Mouse (Mus musculus): ENCODE measurements around the gene Hspb1.

Gene Hspb1

DNA sequence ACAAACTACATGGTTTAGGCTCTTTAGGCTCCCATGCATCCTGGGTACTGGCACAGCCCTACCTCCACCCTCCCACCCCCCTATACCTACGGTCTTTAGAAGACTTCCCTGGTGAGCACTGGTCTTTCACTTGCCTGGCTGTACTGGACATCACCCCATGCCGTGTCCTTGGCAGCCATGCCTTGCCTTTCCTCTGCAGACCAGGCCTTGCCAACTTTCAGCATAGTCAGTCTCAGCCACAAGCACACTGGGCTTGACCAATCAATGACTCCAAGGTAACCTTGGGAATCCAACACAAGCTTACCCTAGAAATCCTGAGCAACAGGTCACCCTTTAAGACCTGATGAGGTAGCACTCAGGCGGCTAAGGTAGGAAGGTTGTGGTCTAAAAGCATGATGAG, 28.9 kb downstream of the Hspb1 start:
- no peak for TF ChIP-seq GATA4 (IDR thresholded peaks at IDR 0.05; ENCODE audit: insufficient replicate concordance, low read length)

DNA sequence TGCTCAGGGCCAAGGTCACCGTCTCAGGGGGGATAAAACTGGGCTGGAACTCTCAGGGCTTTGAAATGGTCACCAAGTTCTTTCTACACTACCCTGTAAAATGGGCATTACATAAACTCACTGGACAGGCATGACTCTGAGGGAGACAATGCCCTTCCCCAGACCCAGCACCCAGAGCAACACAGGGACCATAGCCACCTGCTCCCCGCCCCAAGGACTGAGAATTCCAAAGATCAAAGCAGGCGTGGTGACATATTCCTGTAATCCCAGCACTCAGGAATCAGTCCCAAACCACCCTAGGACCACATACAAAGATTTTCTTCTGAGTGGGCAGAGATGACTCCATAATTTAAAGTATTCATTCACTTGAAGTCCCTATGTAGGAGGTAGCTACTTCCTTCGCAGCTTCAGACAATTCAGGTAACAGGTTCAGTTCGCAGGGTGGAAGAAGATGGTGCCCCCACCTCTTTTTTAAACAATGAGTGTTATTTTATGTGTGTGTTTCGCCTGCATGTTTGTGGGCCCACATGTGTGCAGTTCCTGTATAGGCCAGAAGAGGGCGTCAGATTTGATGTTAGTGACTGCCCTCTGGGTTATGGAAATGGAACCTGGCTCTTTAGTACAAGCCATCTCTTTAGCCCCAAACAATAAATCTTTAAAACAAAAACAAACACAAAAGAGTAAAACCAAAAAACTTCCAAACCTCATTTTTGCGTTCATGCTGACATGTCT, 29.8 kb downstream of the Hspb1 start:
- no peak for TF ChIP-seq GATA4 (IDR thresholded peaks at IDR 0.05; ENCODE audit: insufficient replicate concordance, low read length)

DNA sequence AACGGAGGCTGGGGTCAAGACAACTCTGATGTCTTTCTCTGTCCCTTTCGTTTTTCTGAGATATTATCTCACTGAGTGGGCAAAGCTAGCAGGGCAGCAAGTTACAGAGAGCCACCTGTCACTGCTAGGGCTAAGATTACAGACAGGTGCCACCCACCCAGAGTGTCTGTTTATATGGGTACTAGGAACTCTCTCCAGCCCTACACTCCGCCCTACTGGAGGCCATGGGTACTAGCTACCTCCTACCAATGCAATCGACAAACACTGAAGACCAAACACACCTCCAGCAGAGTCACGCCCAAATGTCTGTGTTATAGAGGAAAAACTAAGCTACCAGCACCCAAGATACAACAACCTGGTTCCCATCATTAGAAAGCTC, 30.3 kb downstream of the Hspb1 start:
- TF ChIP-seq GATA4 (IDR thresholded peaks at IDR 0.05; ENCODE audit: insufficient replicate concordance, low read length): no peak

DNA sequence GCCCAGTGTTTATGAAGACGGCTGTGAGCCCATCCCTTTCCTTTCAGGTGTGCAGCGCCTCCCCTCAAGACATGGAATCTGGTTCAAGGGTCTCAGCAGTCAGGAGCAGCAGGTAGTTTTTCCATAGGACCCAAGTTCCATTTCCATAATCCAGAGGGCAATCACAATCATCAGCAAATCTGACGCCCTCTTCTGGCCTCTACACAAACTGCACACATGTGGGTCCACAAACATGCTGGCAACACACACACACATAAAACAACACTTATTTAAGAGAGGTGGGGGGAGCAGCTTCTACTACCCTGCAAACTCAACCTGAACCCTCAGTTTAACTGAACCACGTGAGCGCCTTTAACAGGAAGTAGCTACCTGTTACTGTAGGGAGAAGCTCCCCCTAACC, 30.9 kb downstream of the Hspb1 start:
- no peak for TF ChIP-seq GATA4 (IDR thresholded peaks at IDR 0.05; ENCODE audit: insufficient replicate concordance, low read length)

DNA sequence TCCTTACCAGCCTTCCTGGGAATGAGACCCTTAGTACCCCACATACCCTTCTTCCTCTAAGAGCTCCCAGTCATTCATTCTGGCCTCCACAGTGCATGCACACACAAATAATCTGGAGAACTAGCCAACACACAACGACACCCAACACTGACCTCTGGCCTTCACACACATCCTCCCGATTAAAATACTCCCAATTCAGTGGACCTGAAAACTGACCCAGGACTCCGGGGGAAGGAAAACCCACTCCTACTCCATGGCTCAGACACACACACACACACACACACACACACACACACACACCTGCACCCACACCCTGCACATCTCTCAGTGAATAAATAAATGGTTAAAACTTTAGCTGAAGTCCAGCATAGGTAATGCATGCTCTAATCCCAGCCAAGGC, 32.2 kb downstream of the Hspb1 start:
- no peak for TF ChIP-seq GATA4 (IDR thresholded peaks at IDR 0.05; ENCODE audit: insufficient replicate concordance, low read length)

DNA sequence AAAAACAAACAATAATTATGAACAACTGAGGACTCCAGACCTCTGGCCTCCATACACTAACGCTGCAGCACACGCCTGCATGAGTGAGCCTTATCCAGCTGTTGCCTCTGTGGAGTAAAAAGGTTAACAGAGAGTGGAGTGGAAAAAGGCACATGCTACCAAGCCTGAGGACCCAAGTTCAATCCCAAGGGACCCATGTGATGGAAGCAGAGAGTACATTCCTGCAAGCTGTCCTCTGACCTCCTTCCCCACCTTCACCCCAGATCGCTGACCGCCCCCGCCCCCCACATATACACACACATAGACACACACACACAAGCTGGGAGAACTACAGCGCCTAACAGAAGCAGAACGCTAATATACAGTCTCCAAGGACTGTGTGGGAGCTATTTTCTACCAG, 36.2 kb downstream of the Hspb1 start:
- TF ChIP-seq GATA4 (IDR thresholded peaks at IDR 0.05; ENCODE audit: insufficient replicate concordance, low read length): no peak

DNA sequence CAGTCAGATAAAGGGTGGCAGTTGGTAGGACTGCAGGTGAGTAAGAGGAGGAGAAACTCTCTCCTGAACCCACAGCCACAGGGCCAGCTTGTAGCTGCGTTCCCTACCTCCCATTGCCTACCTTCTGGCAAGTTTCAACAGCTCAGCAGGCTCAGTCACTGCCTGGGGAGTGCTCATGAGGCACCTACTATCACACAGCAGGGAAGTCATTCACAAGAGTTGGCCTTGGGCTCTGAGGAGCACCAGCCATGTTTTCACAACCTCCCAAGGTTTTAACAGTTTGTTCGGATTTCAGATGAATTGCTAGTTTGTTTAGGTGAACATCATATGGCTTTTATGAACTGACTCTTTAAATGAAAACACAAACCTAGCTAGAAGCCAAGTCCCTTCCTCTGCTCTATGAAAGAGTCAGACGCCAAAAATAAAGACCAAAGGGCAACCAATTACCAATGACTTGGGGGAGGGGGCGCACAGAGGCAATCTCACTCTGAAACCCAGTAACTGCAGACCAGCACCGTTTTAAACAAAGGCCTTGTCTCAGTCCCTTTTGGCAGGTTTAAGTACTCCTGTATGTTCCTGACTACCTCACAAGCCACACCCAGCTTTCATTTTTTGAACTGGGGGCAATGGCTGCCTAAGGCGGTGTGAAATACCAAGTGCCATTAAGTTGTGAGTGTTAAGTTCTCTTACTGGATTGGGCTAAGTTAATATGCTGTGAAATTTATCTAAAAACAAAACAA, 42.1 kb downstream of the Hspb1 start:
- no peak for TF ChIP-seq GATA4 (IDR thresholded peaks at IDR 0.05; ENCODE audit: insufficient replicate concordance, low read length)

DNA sequence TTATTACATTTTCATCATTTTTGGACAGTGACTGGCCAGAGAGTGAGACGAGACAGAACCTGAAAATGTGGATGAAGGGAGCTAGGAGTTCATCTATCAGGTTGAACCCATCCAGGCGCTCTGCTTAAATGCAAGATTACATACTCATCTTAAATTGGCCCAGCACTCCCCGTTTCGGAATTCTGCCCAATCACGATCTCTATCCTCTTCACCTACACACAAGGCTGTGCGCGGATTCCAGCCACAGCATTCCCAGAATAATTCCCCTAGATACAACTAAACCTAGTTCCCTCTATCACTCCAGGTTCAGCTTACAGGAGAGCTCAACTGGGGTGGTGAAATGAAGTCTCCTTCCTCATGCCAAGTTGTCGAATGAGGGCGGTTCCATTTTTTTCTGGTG, 43.8 kb downstream of the Hspb1 start:
- no peak for TF ChIP-seq GATA4 (IDR thresholded peaks at IDR 0.05; ENCODE audit: insufficient replicate concordance, low read length)

DNA sequence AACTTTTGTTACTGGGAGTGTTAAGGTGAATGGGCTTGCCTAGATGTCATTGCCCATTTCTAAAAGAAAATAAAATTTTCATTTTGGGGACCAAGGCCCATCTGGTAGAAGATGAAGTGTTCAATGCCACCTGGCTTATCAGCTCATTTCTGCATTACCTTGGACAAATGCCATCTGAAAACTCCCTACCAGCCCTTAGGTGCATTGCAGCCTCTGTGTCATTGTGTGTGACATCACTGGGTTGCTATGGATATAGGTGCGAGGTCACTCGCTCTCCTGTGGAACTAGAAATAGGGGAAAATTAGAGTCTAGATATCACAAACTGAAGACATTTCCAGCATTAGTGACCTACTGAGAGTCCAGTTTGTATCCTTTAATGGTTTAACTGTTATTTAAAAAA, 44.6 kb downstream of the Hspb1 start:
- TF ChIP-seq GATA4 (IDR thresholded peaks at IDR 0.05; ENCODE audit: insufficient replicate concordance, low read length): no peak

DNA sequence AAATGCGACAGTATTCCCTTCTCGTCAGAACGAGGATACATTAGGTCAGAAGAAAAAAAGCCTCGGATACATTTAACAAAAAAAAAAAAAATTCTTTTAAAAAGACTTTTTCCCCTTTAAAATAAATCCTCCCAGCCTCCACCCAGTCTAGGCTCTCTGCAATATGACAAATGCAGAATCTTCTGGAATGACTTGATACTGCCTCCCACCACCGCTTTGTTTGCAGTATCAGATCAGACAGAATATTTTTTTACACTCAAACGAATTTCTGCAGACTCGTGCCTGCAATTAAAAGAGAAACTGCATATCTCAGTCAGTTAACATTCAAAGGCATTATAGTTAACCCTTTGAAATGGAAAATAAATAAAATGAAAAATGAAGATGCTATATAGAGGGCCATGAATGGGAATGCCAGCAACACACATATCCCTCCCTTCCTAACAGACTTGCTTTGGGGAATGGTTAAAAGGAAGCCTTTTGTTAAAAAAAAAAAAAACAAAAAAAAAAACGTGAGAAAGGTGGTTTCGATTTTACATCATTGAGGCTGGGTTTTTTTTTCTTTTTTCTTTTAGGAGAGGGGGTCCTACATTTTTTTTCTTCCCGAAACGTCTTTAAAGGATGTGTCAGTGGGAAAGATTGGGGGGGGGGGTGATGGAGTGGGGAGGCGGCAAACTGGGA, 45.6 kb downstream of the Hspb1 start:
- TF ChIP-seq GATA4 (IDR thresholded peaks at IDR 0.05; ENCODE audit: insufficient replicate concordance, low read length): no peak

DNA sequence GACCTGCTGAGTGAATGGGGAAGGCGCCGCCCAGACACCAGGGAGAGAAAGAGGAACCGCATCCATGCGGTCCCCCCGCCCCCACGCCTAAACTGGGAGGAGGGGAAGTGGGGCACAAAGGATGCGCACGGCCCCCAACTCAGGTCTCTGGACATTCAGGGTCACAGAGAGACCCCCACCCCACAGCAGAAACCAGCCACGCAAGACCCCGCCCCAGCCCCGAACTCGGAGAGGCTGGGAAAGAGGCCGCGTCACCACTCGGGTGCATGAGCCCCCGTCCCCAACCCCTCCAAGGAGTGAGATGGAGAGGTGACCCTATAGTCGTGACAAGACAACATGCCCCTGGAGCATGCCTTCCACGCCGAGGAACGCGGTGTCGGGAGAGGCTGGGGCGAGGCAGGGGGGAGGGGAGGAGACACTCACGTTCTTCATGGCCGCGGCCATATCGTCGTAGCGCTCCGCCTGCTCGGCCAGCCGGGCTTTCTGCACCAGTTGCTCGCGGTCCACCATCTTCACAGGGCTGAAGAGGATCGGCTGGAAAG, 46.3 kb downstream of the Hspb1 start:
- TF ChIP-seq GATA4 (IDR thresholded peaks at IDR 0.05; ENCODE audit: insufficient replicate concordance, low read length): no peak; the same call in 1 of the 2 replicates

DNA sequence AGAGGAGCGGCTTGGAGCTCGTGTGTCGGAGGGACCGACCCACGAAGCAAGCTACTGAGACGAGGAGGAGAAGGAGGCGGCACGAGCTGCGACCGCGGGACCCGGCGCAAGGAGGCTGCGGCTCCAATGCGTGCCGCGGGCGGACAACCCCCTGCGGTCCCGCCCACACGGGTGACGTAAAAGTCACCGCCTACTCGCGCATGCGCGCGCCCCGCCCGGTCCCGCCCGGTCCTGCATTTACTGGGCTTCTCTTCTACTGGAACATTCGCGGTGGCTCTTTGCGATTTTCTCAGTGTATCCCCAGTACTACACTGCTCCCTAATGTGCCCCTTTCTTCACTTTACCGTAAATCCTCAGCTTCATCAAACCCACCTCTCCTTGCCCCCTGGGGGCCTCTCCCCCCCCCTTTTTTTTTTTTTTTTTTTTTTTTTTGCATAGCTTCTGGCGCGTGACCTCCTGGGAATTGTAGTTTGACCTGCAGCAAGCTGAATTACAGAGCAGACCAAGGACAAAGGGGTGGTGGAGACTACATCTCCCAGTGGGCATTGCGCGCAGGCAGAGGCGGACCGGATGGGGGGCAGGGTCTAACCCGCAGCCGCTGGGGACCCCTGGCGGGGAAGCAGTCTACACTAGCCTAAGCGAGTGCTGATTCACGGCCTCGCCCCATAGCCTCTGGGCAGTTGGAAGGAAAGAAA, 46.9 kb downstream of the Hspb1 start, which contains the start of gene Ywhag:
Ywhag (minus strand) TSS at position 136 of the 695 bp plus-strand sequence.
- peak; percentile 13; the same call in 1 of the 2 replicates for TF ChIP-seq GATA4 (IDR thresholded peaks at IDR 0.05; ENCODE audit: insufficient replicate concordance, low read length)

DNA sequence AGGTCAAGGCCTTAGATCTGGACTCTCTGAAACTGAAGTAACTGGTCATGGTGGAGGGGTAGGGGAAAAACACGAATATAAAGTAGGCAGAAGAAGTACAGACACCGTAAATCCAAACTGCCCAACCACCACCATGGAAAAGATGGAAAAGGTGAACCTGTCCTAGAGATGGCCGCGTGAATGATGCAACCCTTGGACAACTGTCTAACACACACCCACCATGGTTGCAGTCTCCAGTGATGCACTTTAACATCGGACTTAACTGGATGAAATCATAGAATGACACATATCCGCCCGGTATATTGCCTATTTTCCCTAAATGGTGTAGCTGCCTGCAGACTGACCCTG, 47.4 kb downstream of the Hspb1 start:
- TF ChIP-seq GATA4 (IDR thresholded peaks at IDR 0.05; ENCODE audit: insufficient replicate concordance, low read length): no peak

DNA sequence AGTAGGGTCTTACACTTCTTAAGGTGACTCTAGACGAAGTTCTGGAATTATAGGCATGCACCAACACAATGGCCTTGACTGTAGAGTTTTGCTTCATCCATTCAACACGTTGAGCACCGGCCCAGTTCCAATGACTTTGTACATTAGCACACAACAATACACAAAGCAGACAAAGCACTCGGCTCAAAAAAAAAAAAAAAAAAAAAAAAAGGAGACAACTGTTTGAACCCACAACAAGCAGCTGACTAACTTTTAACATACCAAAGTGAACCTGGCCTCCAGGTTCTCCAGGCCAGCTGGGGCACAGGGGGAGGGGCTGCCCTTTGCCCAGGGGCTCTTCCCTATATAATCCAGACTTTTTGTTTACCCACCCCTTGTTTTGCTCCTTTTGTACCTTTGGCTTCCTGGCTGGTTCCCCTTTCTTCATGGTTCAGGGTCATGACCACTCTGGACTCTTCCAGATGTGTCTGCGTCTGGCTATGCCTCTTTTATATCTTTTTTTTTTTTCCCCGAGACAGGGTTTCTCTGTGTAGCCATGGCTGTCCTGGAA, 48.0 kb downstream of the Hspb1 start:
- TF ChIP-seq GATA4 (IDR thresholded peaks at IDR 0.05; ENCODE audit: insufficient replicate concordance, low read length): no peak
